Mouse (Mus musculus): ENCODE measurements around the gene Pde6g.

- TF ChIP-seq POLR2A (IDR thresholded peaks at IDR 0.05; ENCODE audit: borderline replicate concordance, extremely low read depth, insufficient read depth, insufficient read length, poor library complexity, severe bottlenecking) (no peak), CTCF (IDR thresholded peaks at IDR 0.05; ENCODE audit: borderline replicate concordance, extremely low read depth, insufficient read depth, insufficient read length) (no peak)
These were observed 7.8 kb downstream of the Pde6g start for GRCm38 (mm10) chr11:120445475-120445874.
